Mouse (Mus musculus) lung, embryonic 14.5 days (tissue): ENCODE data around the gene Armc6. TPM values are rescaled to one million over a fixed set of nuclear protein-coding genes. Genes with fewer than 3 reads are reported as not detected.
A peak's percentile ranks its signal among the peaks of the same experiment; 100 is the strongest.

ENCODE experiments used
- ATAC-seq: fragments of 200-750 bp; cut with Nextera tagmentation; 2 replicates; pipeline ENCODE4 v1.8.0; 2017; ENCODE audit warnings: mild to moderate bottlenecking, moderate TSS enrichment, moderate library complexity; ENCODE audit not compliant: insufficient read depth
- DNase-seq: peaks from one replicate; pipeline ENCODE4 v3.0.0-alpha.2; 2015
- H3K27ac ChIP-seq: fragments of 300-500 bp; sonication (generic); 2 replicates; pipeline ENCODE4 v1.5.1; 2014; ENCODE audit warnings: low read depth, mild to moderate bottlenecking, moderate library complexity
- H3K27me3 ChIP-seq: fragments of 300-500 bp; sonication (generic); 2 replicates; pipeline ENCODE4 v1.6.1; 2014; ENCODE audit warnings: low read length, control low read depth; ENCODE audit not compliant: insufficient read depth
- H3K36me3 ChIP-seq: fragments of 300-500 bp; sonication (generic); 2 replicates; pipeline ENCODE4 v1.6.1; 2014; ENCODE audit warnings: control low read depth; ENCODE audit not compliant: insufficient read depth
- H3K4me1 ChIP-seq: fragments of 300-500 bp; sonication (generic); 2 replicates; pipeline ENCODE4 v1.6.1; 2014; ENCODE audit warnings: antibody characterized with exemption, control low read depth; ENCODE audit not compliant: insufficient read depth
- H3K4me2 ChIP-seq: fragments of 300-500 bp; sonication (generic); 2 replicates; pipeline ENCODE4 v1.6.1; 2014; ENCODE audit warnings: mild to moderate bottlenecking
- H3K4me3 ChIP-seq: fragments of 300-500 bp; sonication (generic); 2 replicates; pipeline ENCODE4 v1.5.1; 2014; ENCODE audit warnings: low read depth, low read length
- H3K9ac ChIP-seq: fragments of 300-500 bp; sonication (generic); 2 replicates; pipeline ENCODE4 v1.6.1; 2014
- H3K9me3 ChIP-seq: fragments of 300-500 bp; sonication (generic); 2 replicates; pipeline ENCODE4 v1.6.1; 2016; ENCODE audit warnings: low read depth, low read length, control low read depth
- CTCF ChIP-seq: IDR thresholded peaks from 2 replicates; pipeline ENCODE4 v1.5.1; 2016; ENCODE audit warnings: antibody characterized with exemption, low read depth
- WGBS: fragments of 180-500 bp; shearing (Covaris S2); extraction: QIAGEN DNeasy Blood & Tissue Kit; methylation state at CpG from one replicate; pipeline ENCODE4 v1.1.7; 2014; 5-methylcytosine and 5-hydroxymethylcytosine counted together
- polyA plus RNA-seq: library from polyadenylated mRNA; unstranded; fragments of >200 nt; fragmentation: Nextera tagmentation; extraction: Ambion mirVana; gene quantifications from 2 replicates; pipeline ENCODE4 v1.2.1, GENCODE M21; 2014

The Armc6 gene
- polyA plus RNA-seq: 27.8 and 28.6 TPM in 2 replicates

- under 1% methylated on average over 67 of the region's 67 CpGs for WGBS
- no peaks in the 10 kb centered on the region for H3K27me3 ChIP-seq
- peak within 1 kb of the TSS; percentile 82 for H3K9ac ChIP-seq
- H3K4me2 ChIP-seq: peak within 1 kb of the TSS; percentile 96
- DNase-seq (peak; percentile 99), ATAC-seq (peak; percentile 98)
- no peaks in the 10 kb centered on the region for H3K9me3 ChIP-seq
- H3K4me1 ChIP-seq: peaks cover 14% of the 10 kb centered on the region; the same call in 1 of the 2 replicates
- H3K4me3 ChIP-seq: peak within 1 kb of the TSS; percentile 79
- no peak for TF ChIP-seq CTCF
- peaks cover 44% of the 10 kb centered on the region for H3K36me3 ChIP-seq
- H3K27ac ChIP-seq: peak within 1 kb of the TSS; percentile 94
These were observed at the start of gene Armc6, which contains the start of gene Sugp2 for GRCm38 (mm10) chr8:70234080-70234780. Gene Armc6, minus strand, starts transcription at chr8:70234466. Gene Sugp2, plus strand, starts transcription at chr8:70234226.

GRCm38 (mm10) chr8:70283136-70284077 is 49.1 kb upstream of the Armc6 start:
- WGBS: under 1% methylated on average over 53 of the region's 55 CpGs
- peak; percentile 56 for DNase-seq

GRCm38 (mm10) chr8:70282603-70283135 is 48.4 kb upstream of the Armc6 start, which contains the start of gene Homer3:
Gene Homer3, plus strand, starts transcription at chr8:70282827.
- H3K9ac ChIP-seq: peak within 1 kb of the TSS; percentile 95
- H3K36me3 ChIP-seq: peaks cover 32% of the 10 kb centered on the region
- peak; percentile 88 for TF ChIP-seq CTCF
- peak; percentile 92 for ATAC-seq
- DNase-seq: peak; percentile 92
- H3K4me3 ChIP-seq: peak within 1 kb of the TSS; percentile 85
- peak within 1 kb of the TSS; percentile 79 for H3K27ac ChIP-seq
- peak within 1 kb of the TSS; percentile 89 for H3K4me2 ChIP-seq
- H3K4me1 ChIP-seq: no peaks in the 10 kb centered on the region; the same call in 1 of the 2 replicates
- peaks cover 3% of the 10 kb centered on the region; the same call in 1 of the 2 replicates for H3K9me3 ChIP-seq
- WGBS: 2% methylated on average over 36 of the region's 36 CpGs
- H3K27me3 ChIP-seq: no peaks in the 10 kb centered on the region

More at GRCm38 (mm10) chr8:70283136-70284077, 49.1 kb upstream of the Armc6 start:
- H3K4me1 ChIP-seq: no peaks in the 10 kb centered on the region; the same call in 1 of the 2 replicates
- TF ChIP-seq CTCF: no peak
- H3K9me3 ChIP-seq: peaks cover 3% of the 10 kb centered on the region; the same call in 1 of the 2 replicates
- no peaks in the 10 kb centered on the region for H3K27me3 ChIP-seq
- peak overlapping the region; percentile 89 for H3K4me2 ChIP-seq
- H3K4me3 ChIP-seq: peak overlapping the region; percentile 85
- peaks cover 39% of the 10 kb centered on the region for H3K36me3 ChIP-seq
- peak overlapping the region; percentile 95 for H3K9ac ChIP-seq
- H3K27ac ChIP-seq: peak overlapping the region; percentile 52
- ATAC-seq: peak; percentile 62

GRCm38 (mm10) chr8:70281001-70281400 is 46.7 kb upstream of the Armc6 start:
- no peaks in the 10 kb centered on the region for H3K27me3 ChIP-seq
- no peak overlapping the region for H3K4me2 ChIP-seq
- no peak overlapping the region for H3K4me3 ChIP-seq
- no peaks in the 10 kb centered on the region; the same call in 1 of the 2 replicates for H3K4me1 ChIP-seq
- DNase-seq (no peak), ATAC-seq (no peak)
- H3K9me3 ChIP-seq: no peaks in the 10 kb centered on the region
- peaks cover 15% of the 10 kb centered on the region for H3K36me3 ChIP-seq
- peak overlapping the region; percentile 79 for H3K27ac ChIP-seq
- no peak for TF ChIP-seq CTCF
- no peak overlapping the region for H3K9ac ChIP-seq
- 18% methylated on average over 3 of the region's 3 CpGs for WGBS

GRCm38 (mm10) chr8:70279266-70279665 is 45.0 kb upstream of the Armc6 start:
- Histone ChIP-seq H3K4me2 (no peak overlapping the region), H3K4me1 (no peaks in the 10 kb centered on the region; the same call in 1 of the 2 replicates), H3K9ac (no peak overlapping the region), H3K4me3 (no peak overlapping the region), H3K9me3 (no peaks in the 10 kb centered on the region), H3K27ac (peak overlapping the region; percentile 19; the same call in 1 of the 2 replicates), H3K27me3 (no peaks in the 10 kb centered on the region), H3K36me3 (no peaks in the 10 kb centered on the region)
- WGBS: 57% methylated on average over 8 of the region's 8 CpGs
- ATAC-seq: no peak
- DNase-seq: no peak
- no peak for TF ChIP-seq CTCF

GRCm38 (mm10) chr8:70278175-70278574 is 43.9 kb upstream of the Armc6 start:
- no peaks in the 10 kb centered on the region for H3K27me3 ChIP-seq
- DNase-seq (no peak), ATAC-seq (no peak)
- H3K4me2 ChIP-seq: no peak overlapping the region
- H3K36me3 ChIP-seq: no peaks in the 10 kb centered on the region
- no peak overlapping the region for H3K27ac ChIP-seq
- no peak for TF ChIP-seq CTCF
- H3K9me3 ChIP-seq: no peaks in the 10 kb centered on the region
- no peaks in the 10 kb centered on the region; the same call in 1 of the 2 replicates for H3K4me1 ChIP-seq
- H3K9ac ChIP-seq: peak overlapping the region; percentile 3; the same call in 1 of the 2 replicates
- WGBS: 50% methylated on average over 15 of the region's 15 CpGs
- no peak overlapping the region for H3K4me3 ChIP-seq
